Mouse (Mus musculus): ENCODE measurements at regions not wholly inside any gene's neighbourhood (a gene's known extent, or its start where the extent isn't known, plus 50 kb on each side); places are given as distances from the start of the nearest gene placed in this dataset.

DNA sequence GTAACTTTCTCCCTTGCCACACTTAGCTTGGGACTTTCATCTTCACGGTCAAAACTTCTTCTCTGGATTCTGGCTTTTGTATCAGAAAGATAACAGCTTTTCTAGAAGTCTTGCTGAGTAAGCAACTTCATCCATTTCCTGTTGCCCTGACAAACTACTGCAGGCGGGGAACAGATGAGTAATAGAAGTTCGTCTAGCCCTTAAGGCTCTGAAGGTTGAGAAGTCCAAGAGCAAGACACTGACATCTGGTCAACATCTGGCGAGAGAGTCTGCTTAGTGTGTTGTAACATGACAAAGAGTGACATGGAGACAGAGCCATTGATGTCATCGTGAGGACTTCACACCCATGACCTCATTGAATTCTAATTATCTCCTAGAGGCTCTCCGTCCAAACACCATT lies 469.2 kb upstream of the Jarid2 start:
- Histone ChIP-seq H3K4me3 (ENCODE audit: inconsistent target) (no peak overlapping the region), H3K79me2 (ENCODE audit: inconsistent target) (no peaks in the 10 kb centered on the region), H3K27ac (no peak overlapping the region), H3K36me3 (ENCODE audit: inconsistent target) (no peaks in the 10 kb centered on the region)
- 67% methylated on average over 6 of the region's 6 CpGs for WGBS (ENCODE audit: missing documents)

DNA sequence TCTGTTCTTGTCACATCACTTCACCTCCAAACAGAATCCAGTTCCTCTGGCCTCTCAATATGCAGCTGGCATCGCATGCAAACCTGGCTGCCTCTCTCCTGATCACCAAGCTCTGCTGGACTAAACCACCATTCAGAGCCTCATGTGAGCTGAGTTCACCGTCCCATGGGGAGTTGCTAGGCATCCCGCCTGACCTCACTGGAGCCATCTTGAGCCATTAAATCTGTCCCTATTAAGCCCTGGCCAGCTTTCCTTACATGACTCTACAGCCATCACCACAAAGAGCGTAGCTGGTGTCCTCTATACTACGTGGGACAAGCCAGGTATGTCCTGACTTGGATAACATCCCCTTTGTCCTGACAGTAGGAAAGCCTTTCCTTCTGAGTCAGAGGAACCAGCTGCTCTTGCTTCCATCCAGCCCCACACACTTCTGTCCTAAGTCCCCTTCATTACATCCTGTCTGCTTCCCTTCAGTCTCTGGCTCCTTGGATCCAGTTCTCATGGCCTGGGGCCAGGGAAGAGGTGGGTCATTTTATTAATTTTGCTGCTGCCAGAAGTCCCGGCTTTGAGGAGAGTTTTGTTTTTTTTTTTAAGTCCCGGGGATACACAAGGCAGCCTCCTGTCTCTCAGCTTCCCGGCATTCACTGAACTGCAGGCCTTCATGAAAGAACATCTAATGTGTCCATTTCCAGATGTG lies 468.5 kb upstream of the Jarid2 start:
- WGBS (ENCODE audit: missing documents), result 93% methylated on average over 8 of the region's 8 CpGs
- no peak overlapping the region for H3K27ac ChIP-seq
- H3K79me2 ChIP-seq (ENCODE audit: inconsistent target), result no peaks in the 10 kb centered on the region
- no peaks in the 10 kb centered on the region for H3K36me3 ChIP-seq (ENCODE audit: inconsistent target)
- H3K4me3 ChIP-seq (ENCODE audit: inconsistent target), result no peak overlapping the region

DNA sequence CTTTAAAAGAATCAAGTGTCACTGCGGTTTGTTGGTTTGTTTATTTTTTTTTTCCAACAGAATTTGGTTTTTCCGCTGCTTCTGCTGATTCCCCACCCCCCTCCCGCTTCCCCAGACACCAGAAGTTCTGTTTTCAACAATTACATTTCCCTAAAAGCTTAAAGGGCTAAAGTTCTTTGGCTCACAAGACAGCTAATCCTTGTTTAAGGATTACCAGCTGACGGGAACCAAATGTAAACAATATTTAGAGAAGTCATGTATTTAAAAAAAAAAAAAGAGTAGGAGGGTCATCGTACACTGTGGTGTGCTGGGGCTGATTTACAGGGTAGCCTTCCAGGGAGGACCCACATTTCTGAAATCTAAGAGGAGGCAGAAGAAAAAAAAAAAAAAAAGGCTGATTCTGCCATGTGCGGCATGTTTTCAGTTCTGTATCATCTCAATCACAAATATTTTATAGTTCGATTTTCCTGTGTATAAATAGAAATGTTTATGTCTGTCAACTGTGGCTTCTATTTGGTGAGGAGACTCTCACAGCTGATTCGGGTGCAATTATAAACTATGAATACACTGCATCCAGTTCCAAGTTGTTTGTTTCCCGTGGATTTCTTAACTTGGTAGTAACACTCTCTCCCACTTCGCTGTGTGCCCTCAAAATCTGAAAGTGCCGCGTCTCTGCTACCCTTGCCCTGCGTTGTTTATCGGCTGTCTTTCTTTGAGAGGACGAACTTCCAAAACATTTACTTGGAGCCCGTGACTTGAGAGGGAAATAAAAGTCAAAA lies 456.3 kb upstream of the Jarid2 start:
- 90% methylated on average over 14 of the region's 16 CpGs for WGBS (ENCODE audit: missing documents)
- no peak overlapping the region for H3K27ac ChIP-seq
- no peak overlapping the region for H3K4me3 ChIP-seq (ENCODE audit: inconsistent target)
- no peaks in the 10 kb centered on the region for H3K79me2 ChIP-seq (ENCODE audit: inconsistent target)
- no peaks in the 10 kb centered on the region for H3K36me3 ChIP-seq (ENCODE audit: inconsistent target)

DNA sequence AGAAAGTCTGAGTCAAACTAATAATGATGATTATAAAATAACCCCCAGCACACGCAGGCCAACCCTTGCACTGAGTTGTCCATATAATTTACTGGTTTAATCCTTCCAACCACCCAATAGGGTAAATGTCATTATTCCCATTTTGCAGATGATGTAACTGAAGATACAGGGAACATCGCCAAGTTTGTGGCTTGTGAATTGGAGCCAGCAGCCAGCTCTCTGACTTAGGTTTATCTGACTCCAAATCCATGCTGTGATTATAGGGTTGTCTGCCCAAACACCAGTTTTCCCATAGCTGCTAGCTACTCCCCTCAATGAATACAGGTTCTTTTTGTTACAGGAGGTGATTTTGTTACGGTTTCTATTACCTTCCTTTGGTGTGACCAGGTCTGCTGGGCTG lies 451.3 kb upstream of the Jarid2 start:
- H3K79me2 ChIP-seq (ENCODE audit: inconsistent target), result no peaks in the 10 kb centered on the region
- H3K36me3 ChIP-seq (ENCODE audit: inconsistent target), result no peaks in the 10 kb centered on the region
- 92% methylated on average over 3 of the region's 3 CpGs for WGBS (ENCODE audit: missing documents)
- H3K27ac ChIP-seq, result no peak overlapping the region
- no peak overlapping the region for H3K4me3 ChIP-seq (ENCODE audit: inconsistent target)

DNA sequence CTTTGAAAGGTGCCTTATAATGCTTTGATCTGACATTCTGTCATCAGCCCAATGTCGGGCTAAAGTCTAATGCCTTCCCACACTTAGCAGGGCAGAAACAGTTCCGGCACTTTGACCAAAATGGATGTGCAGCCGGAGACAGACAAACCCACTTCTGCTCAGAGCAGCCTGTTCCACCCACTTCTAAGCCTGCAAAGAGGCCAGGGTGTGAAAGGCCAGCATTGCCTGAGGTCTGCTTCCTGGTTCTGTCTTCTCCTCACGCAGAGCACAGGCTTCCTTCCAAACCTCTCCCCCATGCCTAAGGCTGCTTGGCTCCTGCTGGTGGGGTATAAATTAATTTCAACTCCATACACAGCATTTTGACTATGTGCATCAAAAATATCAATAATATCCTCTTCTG lies 450.2 kb upstream of the Jarid2 start:
- H3K79me2 ChIP-seq (ENCODE audit: inconsistent target), result no peaks in the 10 kb centered on the region
- no peaks in the 10 kb centered on the region for H3K36me3 ChIP-seq (ENCODE audit: inconsistent target)
- H3K4me3 ChIP-seq (ENCODE audit: inconsistent target), result no peak overlapping the region
- no peak overlapping the region for H3K27ac ChIP-seq
- WGBS (ENCODE audit: missing documents), result 27% methylated on average over 4 of the region's 4 CpGs

DNA sequence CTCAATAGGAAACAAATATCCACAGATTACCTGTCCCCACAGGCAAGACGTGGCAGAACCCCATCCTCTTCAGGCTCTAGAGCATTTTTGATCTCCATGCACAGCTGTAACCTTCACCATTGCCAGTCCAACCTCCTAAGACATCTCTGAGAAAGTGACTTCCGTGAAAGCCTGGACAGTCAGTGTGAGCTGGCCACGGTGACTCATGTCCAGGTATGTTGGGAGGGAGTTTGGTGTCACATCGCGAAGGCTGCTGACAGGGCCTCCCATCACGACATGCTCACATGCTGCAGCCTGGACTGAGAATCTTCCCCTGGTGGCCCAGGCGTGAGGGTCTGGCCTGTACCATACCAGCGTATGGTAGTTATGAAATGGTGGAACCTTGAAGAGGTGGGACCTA lies 449.0 kb upstream of the Jarid2 start:
- Histone ChIP-seq H3K79me2 (ENCODE audit: inconsistent target) (no peaks in the 10 kb centered on the region), H3K4me3 (ENCODE audit: inconsistent target) (no peak overlapping the region), H3K36me3 (ENCODE audit: inconsistent target) (no peaks in the 10 kb centered on the region), H3K27ac (no peak overlapping the region)
- 96% methylated on average over 8 of the region's 8 CpGs for WGBS (ENCODE audit: missing documents)

DNA sequence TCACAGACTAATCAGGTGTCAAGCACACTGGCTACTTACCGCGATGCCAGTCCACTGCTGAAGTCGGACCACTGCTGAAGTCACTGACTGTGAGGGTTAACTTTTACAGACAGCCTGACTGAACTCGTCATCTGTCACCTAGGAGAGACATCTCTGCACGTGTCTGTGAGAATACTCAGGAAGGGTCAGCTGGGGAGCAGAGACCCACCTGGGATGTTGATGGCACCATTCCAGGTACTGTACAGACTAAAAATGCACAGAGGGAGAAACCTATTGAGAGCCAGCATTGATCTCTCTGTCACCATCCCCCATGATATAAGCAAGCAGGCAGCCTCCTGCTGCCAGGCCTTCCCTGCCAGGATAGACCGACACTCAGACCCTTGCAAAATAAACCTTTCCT lies 447.5 kb upstream of the Jarid2 start:
- H3K4me3 ChIP-seq (ENCODE audit: inconsistent target), result no peak overlapping the region
- no peak overlapping the region for H3K27ac ChIP-seq
- 95% methylated on average over 6 of the region's 6 CpGs for WGBS (ENCODE audit: missing documents)
- no peaks in the 10 kb centered on the region for H3K79me2 ChIP-seq (ENCODE audit: inconsistent target)
- H3K36me3 ChIP-seq (ENCODE audit: inconsistent target), result no peaks in the 10 kb centered on the region

DNA sequence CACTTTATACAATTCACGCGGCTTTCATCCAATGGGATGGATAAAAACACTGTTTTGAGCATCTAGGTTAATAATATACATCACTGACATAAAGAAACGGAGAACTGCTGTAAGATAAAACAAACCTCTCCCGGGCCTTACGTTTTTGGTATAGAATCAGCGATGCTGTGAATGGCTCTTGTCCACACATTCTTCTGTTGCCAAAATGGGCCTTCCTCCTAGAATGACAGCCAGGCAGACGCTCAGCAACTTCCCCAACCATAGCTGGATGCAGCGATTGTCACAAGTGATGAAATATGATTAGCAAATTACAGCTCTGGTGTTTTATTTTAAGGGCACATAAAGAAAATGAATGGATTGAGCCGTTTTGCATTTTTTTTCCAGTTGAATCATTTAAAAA lies 447.0 kb upstream of the Jarid2 start:
- Histone ChIP-seq H3K4me3 (ENCODE audit: inconsistent target) (no peak overlapping the region), H3K27ac (no peak overlapping the region), H3K79me2 (ENCODE audit: inconsistent target) (no peaks in the 10 kb centered on the region), H3K36me3 (ENCODE audit: inconsistent target) (no peaks in the 10 kb centered on the region)
- 83% methylated on average over 9 of the region's 9 CpGs for WGBS (ENCODE audit: missing documents)

DNA sequence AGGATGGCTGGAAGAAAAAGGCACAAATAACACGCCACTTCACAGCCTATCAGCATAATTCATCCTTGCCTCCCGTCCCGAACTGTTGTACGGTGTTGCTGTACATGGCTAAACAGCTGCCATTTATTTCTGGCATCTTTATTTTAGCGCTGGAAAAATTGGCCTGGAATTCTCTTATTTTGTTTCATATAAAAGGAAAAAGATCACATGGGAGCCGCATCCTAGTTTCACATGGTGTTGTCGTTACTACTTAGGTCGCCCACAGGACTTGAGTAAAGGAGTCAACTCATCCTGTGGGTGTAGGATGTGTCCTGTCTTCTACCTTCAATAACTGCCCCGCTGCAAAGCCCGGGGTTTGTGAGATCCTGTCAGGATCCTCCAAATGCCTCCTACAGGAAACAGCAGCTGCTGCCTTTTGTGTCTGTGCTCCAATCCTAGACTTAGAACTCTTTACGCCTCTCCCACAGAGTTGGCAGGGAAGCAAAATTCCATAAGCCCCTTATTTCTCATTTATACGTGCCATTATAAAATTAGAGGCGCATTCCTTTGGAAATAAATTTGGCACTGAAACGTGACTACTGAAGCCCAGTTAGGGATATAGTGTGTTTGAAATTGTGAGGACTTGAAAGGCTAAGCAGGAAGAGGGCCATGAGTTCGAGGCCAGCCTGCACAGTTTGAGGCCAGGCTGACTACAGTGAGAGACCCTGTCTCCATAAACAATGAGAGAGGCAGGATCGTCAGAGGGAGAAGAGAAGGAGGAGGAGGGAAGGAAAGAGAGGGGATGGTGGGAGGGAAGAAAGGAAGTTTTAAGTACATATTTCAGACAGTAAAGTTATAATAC lies 446.3 kb upstream of the Jarid2 start:
- 94% methylated on average over 16 of the region's 16 CpGs for WGBS (ENCODE audit: missing documents)

DNA sequence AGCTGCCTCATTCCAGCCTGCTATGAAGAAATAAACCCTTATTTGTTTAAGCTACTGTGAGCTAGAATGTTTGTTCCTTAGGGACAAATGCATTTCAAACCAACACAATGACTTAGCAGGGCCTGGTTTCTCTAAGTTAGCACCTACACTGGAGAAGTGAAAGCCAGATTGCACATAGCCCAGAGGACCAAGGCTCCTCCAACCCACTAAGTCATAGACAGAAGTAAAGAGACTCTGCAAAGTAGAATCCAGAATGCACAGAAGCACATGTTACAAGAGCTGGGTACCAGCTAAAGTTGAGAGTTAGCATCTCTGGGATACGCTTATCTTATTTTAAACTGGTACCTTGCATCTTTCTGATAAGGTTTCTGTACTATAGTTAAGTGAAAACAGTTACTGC lies 443.4 kb upstream of the Jarid2 start:
- no peak overlapping the region for H3K4me3 ChIP-seq (ENCODE audit: inconsistent target)
- no peak overlapping the region for H3K27ac ChIP-seq
- no peaks in the 10 kb centered on the region for H3K79me2 ChIP-seq (ENCODE audit: inconsistent target)
- H3K36me3 ChIP-seq (ENCODE audit: inconsistent target), result no peaks in the 10 kb centered on the region
- WGBS (ENCODE audit: missing documents), result 100% methylated on average over 1 of the region's 1 CpGs

More for the DNA sequence above, 446.3 kb upstream of the Jarid2 start:
- H3K79me2 ChIP-seq (ENCODE audit: inconsistent target), result no peaks in the 10 kb centered on the region
- no peaks in the 10 kb centered on the region for H3K36me3 ChIP-seq (ENCODE audit: inconsistent target)
- no peak overlapping the region for H3K4me3 ChIP-seq (ENCODE audit: inconsistent target)
- H3K27ac ChIP-seq, result no peak overlapping the region

DNA sequence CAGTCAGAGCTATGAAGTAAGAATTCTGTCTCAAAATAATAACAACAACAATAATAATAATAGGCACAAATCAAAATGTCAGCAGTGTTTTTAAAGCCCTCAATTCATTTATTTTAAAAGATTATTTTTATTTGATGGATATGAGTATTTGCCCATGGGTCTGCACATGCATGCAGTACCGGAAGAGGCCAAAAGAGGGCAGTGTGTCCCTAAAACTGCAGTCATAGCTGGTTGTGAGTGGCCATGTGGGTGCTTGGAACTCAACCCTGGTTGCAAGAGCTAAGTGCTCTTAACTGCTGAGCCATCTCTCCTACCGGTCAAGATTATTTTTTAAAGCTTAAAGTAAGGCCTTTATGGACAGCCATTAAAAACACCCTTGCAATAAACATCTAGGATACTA lies 439.1 kb upstream of the Jarid2 start:
- Histone ChIP-seq H3K4me3 (ENCODE audit: inconsistent target) (no peak overlapping the region), H3K36me3 (ENCODE audit: inconsistent target) (no peaks in the 10 kb centered on the region), H3K79me2 (ENCODE audit: inconsistent target) (no peaks in the 10 kb centered on the region), H3K27ac (no peak overlapping the region)
- WGBS (ENCODE audit: missing documents), result 90% methylated on average over 2 of the region's 2 CpGs

DNA sequence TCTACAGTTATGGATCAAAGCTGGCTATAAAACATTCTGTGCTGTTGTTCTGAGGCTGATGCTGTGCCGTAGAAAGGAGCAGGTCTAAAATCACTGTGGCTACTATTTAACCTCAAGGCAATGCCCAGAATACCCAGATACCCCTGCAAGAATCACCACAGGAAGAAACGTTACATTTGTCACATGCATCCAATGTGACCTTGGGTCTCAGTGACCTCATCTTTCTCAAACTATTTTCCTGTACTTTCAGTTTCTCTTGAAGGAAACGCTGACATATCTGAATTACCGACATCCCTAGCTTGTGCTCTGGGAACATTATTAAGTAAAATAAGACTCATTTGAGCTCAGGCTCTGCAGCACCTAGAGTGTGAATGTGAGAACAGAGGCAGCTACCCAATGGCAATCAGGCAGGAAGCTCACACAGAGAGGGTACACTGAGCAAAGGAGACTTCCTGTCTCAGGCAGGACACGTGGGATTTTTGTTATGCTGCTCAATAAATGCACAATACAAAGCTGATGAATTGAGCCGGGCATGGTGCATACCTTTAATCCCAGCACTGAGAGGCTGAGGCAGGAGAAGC lies 436.7 kb upstream of the Jarid2 start:
- peak overlapping the region; percentile 70 for H3K27ac ChIP-seq
- no peaks in the 10 kb centered on the region for H3K79me2 ChIP-seq (ENCODE audit: inconsistent target)
- 20% methylated on average over 6 of the region's 6 CpGs for WGBS (ENCODE audit: missing documents)
- H3K4me3 ChIP-seq (ENCODE audit: inconsistent target), result no peak overlapping the region; the same call in 1 of the 2 replicates
- H3K36me3 ChIP-seq (ENCODE audit: inconsistent target), result no peaks in the 10 kb centered on the region

DNA sequence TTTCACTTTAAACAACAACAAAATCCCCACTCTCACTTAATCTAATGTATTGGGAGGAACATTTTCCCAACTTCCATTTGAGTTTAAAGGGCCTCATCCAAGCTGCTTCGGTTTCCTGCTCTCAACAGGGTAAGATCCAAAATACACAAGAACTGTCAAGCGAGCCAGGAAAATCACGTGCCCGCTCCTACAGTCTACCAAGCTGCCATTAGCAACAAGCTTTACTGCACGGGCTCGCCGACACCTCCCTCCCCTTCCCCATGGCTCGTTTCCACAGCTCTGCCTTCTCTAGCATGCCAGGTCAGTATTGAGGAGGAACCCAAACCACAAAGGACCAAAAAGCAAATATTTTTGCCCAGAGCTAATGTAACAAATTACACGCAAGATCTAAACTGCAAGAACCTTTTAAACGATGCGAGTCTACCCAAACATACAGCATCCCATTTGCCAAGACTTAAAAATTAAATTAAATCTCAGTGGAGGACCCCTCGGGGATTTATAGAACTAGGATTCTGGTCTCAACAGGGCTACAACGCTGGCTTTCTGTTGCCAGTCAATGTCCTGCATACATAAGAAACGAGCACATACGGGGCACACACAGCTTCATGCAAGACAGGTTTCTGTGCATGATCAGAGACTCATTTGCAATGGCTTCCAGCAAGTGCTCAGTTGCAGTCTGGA lies 435.4 kb upstream of the Jarid2 start:
- 96% methylated on average over 15 of the region's 15 CpGs for whole genome bisulfite sequencing (ENCODE audit: missing documents)
- Histone ChIP-seq H3K79me2 (ENCODE audit: inconsistent target) (no peaks in the 10 kb centered on the region), H3K27ac (no peak overlapping the region), H3K36me3 (ENCODE audit: inconsistent target) (no peaks in the 10 kb centered on the region), H3K4me3 (ENCODE audit: inconsistent target) (no peak overlapping the region)

DNA sequence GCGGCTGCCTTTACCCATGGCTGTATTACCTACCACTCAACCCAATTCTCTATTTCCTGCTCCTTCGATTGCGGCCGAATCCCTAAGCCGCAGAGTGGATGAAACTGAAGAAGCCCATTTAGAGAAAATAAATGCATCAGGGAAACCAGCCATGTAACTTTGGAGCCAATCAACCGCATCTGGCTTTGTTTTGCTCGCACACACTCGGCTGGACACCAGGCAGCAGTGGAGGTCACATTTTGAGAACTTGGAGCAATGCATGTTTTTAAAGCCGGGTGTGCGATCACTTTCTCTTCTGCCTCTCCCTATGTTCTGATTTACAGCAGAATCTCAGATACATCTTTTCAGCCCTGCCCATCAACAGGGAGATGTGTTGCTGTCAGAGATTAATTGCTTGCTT lies 433.7 kb upstream of the Jarid2 start:
- Histone ChIP-seq H3K79me2 (ENCODE audit: inconsistent target) (no peaks in the 10 kb centered on the region), H3K36me3 (ENCODE audit: inconsistent target) (no peaks in the 10 kb centered on the region), H3K4me3 (ENCODE audit: inconsistent target) (no peak overlapping the region), H3K27ac (no peak overlapping the region)
- 95% methylated on average over 10 of the region's 10 CpGs for WGBS (ENCODE audit: missing documents)

Data from macrophage (primary cell).